Mouse (Mus musculus): Measurements from ENCODE around the gene Etfrf1. TPM values are rescaled to one million over a fixed set of nuclear protein-coding genes. Genes with fewer than 3 reads are reported as not detected.

Gene Etfrf1
- polyA plus RNA-seq, 1 experiment from 2014 or later, result 24.8 TPM

GRCm38 (mm10) chr6:145211376-145212305 lies 707 bp downstream of the Etfrf1 start:
- ATAC-seq (replicated peaks; ENCODE audit: low FRiP score), result peak; percentile 32
- DNase-seq (ENCODE audit: low spot score), result no peak
- Histone ChIP-seq H3K36me3 (ENCODE audit: control insufficient read depth, insufficient read depth, low read length) (0 out of 2 replicates have a peak, but pooled peaks cover 2% of the 10 kb centered on the region), H3K27me3 (replicated peaks; ENCODE audit: control insufficient read depth, insufficient read depth, low read length) (no peaks in the 10 kb centered on the region), H3K9me3 (ENCODE audit: control insufficient read depth, low read length) (no peaks in the 10 kb centered on the region), H3K4me3 (ENCODE audit: low read depth, low read length) (peak overlapping the region; percentile 78), H3K4me2 (peak overlapping the region; percentile 81), H3K9ac (ENCODE audit: low read depth, low read length) (peak overlapping the region; percentile 85), H3K27ac (ENCODE audit: low read depth, low read length) (peak overlapping the region; percentile 94), H3K4me1 (replicated peaks; ENCODE audit: control insufficient read depth, insufficient read depth, low read length) (peaks cover 8% of the 10 kb centered on the region)
- 3% methylated on average over 21 of the region's 21 CpGs for WGBS

- Histone ChIP-seq H3K27ac (ENCODE audit: low read depth, low read length) (no peak overlapping the region), H3K36me3 (ENCODE audit: control insufficient read depth, insufficient read depth, low read length) (peaks cover 6% of the 10 kb centered on the region; the same call in 1 of the 2 replicates), H3K4me1 (replicated peaks; ENCODE audit: control insufficient read depth, insufficient read depth, low read length) (peaks cover 8% of the 10 kb centered on the region), H3K27me3 (replicated peaks; ENCODE audit: control insufficient read depth, insufficient read depth, low read length) (no peaks in the 10 kb centered on the region), H3K9ac (ENCODE audit: low read depth, low read length) (no peak overlapping the region), H3K4me3 (ENCODE audit: low read depth, low read length) (no peak overlapping the region), H3K9me3 (ENCODE audit: control insufficient read depth, low read length) (no peaks in the 10 kb centered on the region), H3K4me2 (no peak overlapping the region)
- DNase-seq (ENCODE audit: low spot score) (no peak), ATAC-seq (replicated peaks; ENCODE audit: low FRiP score) (no peak)
- WGBS, result 82% methylated on average over 2 of the region's 2 CpGs
Measured at GRCm38 (mm10) chr6:145213916-145214315, 3.0 kb downstream of the Etfrf1 start.

GRCm38 (mm10) chr6:145215826-145216225 lies 4.9 kb downstream of the Etfrf1 start:
- ATAC-seq (replicated peaks; ENCODE audit: low FRiP score), result no peak
- no peak overlapping the region for H3K27ac ChIP-seq (ENCODE audit: low read depth, low read length)
- no peaks in the 10 kb centered on the region for H3K9me3 ChIP-seq (ENCODE audit: control insufficient read depth, low read length)
- no peak overlapping the region for H3K4me2 ChIP-seq
- whole genome bisulfite sequencing, result 91% methylated on average over 3 of the region's 3 CpGs
- peaks cover 9% of the 10 kb centered on the region; the same call in 1 of the 2 replicates for H3K36me3 ChIP-seq (ENCODE audit: control insufficient read depth, insufficient read depth, low read length)
- no peak overlapping the region for H3K9ac ChIP-seq (ENCODE audit: low read depth, low read length)
- DNase-seq (ENCODE audit: low spot score), result no peak
- no peaks in the 10 kb centered on the region for H3K27me3 ChIP-seq (replicated peaks; ENCODE audit: control insufficient read depth, insufficient read depth, low read length)
- H3K4me3 ChIP-seq (ENCODE audit: low read depth, low read length), result no peak overlapping the region
- peaks cover 5% of the 10 kb centered on the region for H3K4me1 ChIP-seq (replicated peaks; ENCODE audit: control insufficient read depth, insufficient read depth, low read length)

- no peaks in the 10 kb centered on the region for H3K9me3 ChIP-seq (ENCODE audit: control insufficient read depth, low read length)
- no peak overlapping the region for H3K9ac ChIP-seq (ENCODE audit: low read depth, low read length)
- H3K27me3 ChIP-seq (replicated peaks; ENCODE audit: control insufficient read depth, insufficient read depth, low read length), result no peaks in the 10 kb centered on the region
- 91% methylated on average over 6 of the region's 6 CpGs for WGBS
- H3K4me1 ChIP-seq (replicated peaks; ENCODE audit: control insufficient read depth, insufficient read depth, low read length), result no peaks in the 10 kb centered on the region
- no peak overlapping the region for H3K27ac ChIP-seq (ENCODE audit: low read depth, low read length)
- H3K36me3 ChIP-seq (ENCODE audit: control insufficient read depth, insufficient read depth, low read length), result peaks cover 2% of the 10 kb centered on the region; the same call in 1 of the 2 replicates
- ATAC-seq (replicated peaks; ENCODE audit: low FRiP score) (no peak), DNase-seq (ENCODE audit: low spot score) (no peak)
- H3K4me2 ChIP-seq, result no peak overlapping the region
- no peak overlapping the region for H3K4me3 ChIP-seq (ENCODE audit: low read depth, low read length)
Measured at GRCm38 (mm10) chr6:145224246-145224645, 13.3 kb downstream of the Etfrf1 start.

- DNase-seq (ENCODE audit: low spot score) (no peak), ATAC-seq (replicated peaks; ENCODE audit: low FRiP score) (no peak)
- Histone ChIP-seq H3K9ac (ENCODE audit: low read depth, low read length) (no peak overlapping the region), H3K27me3 (replicated peaks; ENCODE audit: control insufficient read depth, insufficient read depth, low read length) (no peaks in the 10 kb centered on the region), H3K4me3 (ENCODE audit: low read depth, low read length) (no peak overlapping the region), H3K9me3 (ENCODE audit: control insufficient read depth, low read length) (no peaks in the 10 kb centered on the region), H3K4me1 (replicated peaks; ENCODE audit: control insufficient read depth, insufficient read depth, low read length) (no peaks in the 10 kb centered on the region), H3K27ac (ENCODE audit: low read depth, low read length) (no peak overlapping the region), H3K36me3 (ENCODE audit: control insufficient read depth, insufficient read depth, low read length) (peaks cover 2% of the 10 kb centered on the region; the same call in 1 of the 2 replicates), H3K4me2 (no peak overlapping the region)
- WGBS, result 88% methylated on average over 3 of the region's 3 CpGs
Measured at GRCm38 (mm10) chr6:145226296-145226695, 15.4 kb downstream of the Etfrf1 start.

- H3K4me1 ChIP-seq (replicated peaks; ENCODE audit: control insufficient read depth, insufficient read depth, low read length), result no peaks in the 10 kb centered on the region
- H3K27ac ChIP-seq (ENCODE audit: low read depth, low read length), result no peak overlapping the region
- H3K36me3 ChIP-seq (ENCODE audit: control insufficient read depth, insufficient read depth, low read length), result peaks cover 4% of the 10 kb centered on the region; the same call in 1 of the 2 replicates
- H3K9me3 ChIP-seq (ENCODE audit: control insufficient read depth, low read length), result no peaks in the 10 kb centered on the region
- no peak for DNase-seq (ENCODE audit: low spot score)
- no peak for ATAC-seq (replicated peaks; ENCODE audit: low FRiP score)
- H3K4me3 ChIP-seq (ENCODE audit: low read depth, low read length), result no peak overlapping the region
- H3K9ac ChIP-seq (ENCODE audit: low read depth, low read length), result no peak overlapping the region
- H3K4me2 ChIP-seq, result no peak overlapping the region
- WGBS, result 80% methylated on average over 1 of the region's 1 CpGs
- no peaks in the 10 kb centered on the region for H3K27me3 ChIP-seq (replicated peaks; ENCODE audit: control insufficient read depth, insufficient read depth, low read length)
Measured at GRCm38 (mm10) chr6:145234391-145234790, 23.5 kb downstream of the Etfrf1 start.

- DNase-seq (ENCODE audit: low spot score), result no peak
- Histone ChIP-seq H3K4me1 (replicated peaks; ENCODE audit: control insufficient read depth, insufficient read depth, low read length) (no peaks in the 10 kb centered on the region), H3K36me3 (ENCODE audit: control insufficient read depth, insufficient read depth, low read length) (peaks cover 2% of the 10 kb centered on the region; the same call in 1 of the 2 replicates), H3K4me3 (ENCODE audit: low read depth, low read length) (no peak overlapping the region), H3K4me2 (no peak overlapping the region), H3K9me3 (ENCODE audit: control insufficient read depth, low read length) (no peaks in the 10 kb centered on the region), H3K27me3 (replicated peaks; ENCODE audit: control insufficient read depth, insufficient read depth, low read length) (no peaks in the 10 kb centered on the region), H3K9ac (ENCODE audit: low read depth, low read length) (no peak overlapping the region), H3K27ac (ENCODE audit: low read depth, low read length) (no peak overlapping the region)
- ATAC-seq (replicated peaks; ENCODE audit: low FRiP score), result no peak
- WGBS, result 89% methylated on average over 6 of the region's 6 CpGs
Measured at GRCm38 (mm10) chr6:145235367-145235766, 24.4 kb downstream of the Etfrf1 start.

- DNase-seq (ENCODE audit: low spot score) (no peak), ATAC-seq (replicated peaks; ENCODE audit: low FRiP score) (no peak)
- H3K4me1 ChIP-seq (replicated peaks; ENCODE audit: control insufficient read depth, insufficient read depth, low read length), result no peaks in the 10 kb centered on the region
- no peaks in the 10 kb centered on the region for H3K9me3 ChIP-seq (ENCODE audit: control insufficient read depth, low read length)
- no peak overlapping the region for H3K27ac ChIP-seq (ENCODE audit: low read depth, low read length)
- H3K4me2 ChIP-seq, result no peak overlapping the region
- WGBS, result 77% methylated on average over 4 of the region's 4 CpGs
- no peaks in the 10 kb centered on the region for H3K27me3 ChIP-seq (replicated peaks; ENCODE audit: control insufficient read depth, insufficient read depth, low read length)
- no peak overlapping the region for H3K4me3 ChIP-seq (ENCODE audit: low read depth, low read length)
- peaks cover 5% of the 10 kb centered on the region; the same call in 1 of the 2 replicates for H3K36me3 ChIP-seq (ENCODE audit: control insufficient read depth, insufficient read depth, low read length)
- no peak overlapping the region for H3K9ac ChIP-seq (ENCODE audit: low read depth, low read length)
Measured at GRCm38 (mm10) chr6:145237148-145237547, 26.2 kb downstream of the Etfrf1 start.
